Mouse (Mus musculus) brain, embryonic 14.5 days (tissue): ENCODE measurements at regions not wholly inside any gene's neighbourhood (a gene's known extent, or its start where the extent isn't known, plus 50 kb on each side); places are given as distances from the start of the nearest gene placed in this dataset.

ENCODE experiments used
- DNase-seq: peaks from one replicate; pipeline ENCODE4 v3.0.0-alpha.2; 2011; ENCODE audit warnings: low read depth
- CTCF ChIP-seq: fragments of 200-500 bp; IDR thresholded peaks from 2 replicates; pipeline ENCODE4 v1.5.1; 2012; ENCODE audit warnings: inconsistent platforms, mild to moderate bottlenecking, moderate library complexity, borderline replicate concordance; ENCODE audit not compliant: insufficient read depth, insufficient read length; ENCODE audit errors: extremely low read depth
- POLR2A ChIP-seq: fragments of 200-500 bp; IDR thresholded peaks from 2 replicates; pipeline ENCODE4 v1.6.1; 2012; ENCODE audit warnings: mild to moderate bottlenecking, inconsistent platforms, borderline replicate concordance; ENCODE audit not compliant: poor library complexity, insufficient read depth, insufficient read length, severe bottlenecking; ENCODE audit errors: extremely low read depth

DNA sequence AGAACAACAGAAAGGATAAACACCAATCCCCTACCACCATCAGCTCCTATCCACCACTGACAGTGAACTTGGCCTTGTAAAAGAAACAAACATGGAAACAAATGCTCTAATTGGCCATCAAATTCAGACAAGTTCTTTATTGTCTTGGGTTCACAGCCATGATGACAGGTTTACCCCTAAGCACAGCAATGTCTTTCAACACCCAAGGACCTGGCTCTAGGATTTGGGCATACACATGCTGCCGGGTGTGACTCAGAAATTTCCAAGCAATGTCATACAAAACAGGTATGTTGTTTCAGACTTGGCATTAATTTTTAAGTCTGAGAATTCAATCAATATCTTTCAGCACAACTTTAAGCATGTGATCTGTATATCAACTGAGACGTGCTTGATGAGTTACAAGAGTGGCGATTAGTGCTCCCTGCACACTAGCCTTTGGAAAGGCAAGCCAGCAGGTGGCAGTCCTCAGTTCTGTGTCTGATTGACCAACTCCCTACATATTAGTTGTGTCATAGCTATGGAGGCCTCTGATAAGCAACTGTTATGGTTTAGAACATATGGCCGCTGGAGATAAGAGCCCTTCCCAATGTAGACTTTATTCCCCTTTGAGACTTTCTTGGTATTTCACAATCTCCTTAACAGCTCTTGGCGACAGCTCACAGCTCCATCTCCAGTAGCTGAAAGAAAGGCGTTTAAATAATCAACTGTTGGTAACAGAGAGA is 149.2 kb upstream of the Bmp4 start:
- TF ChIP-seq CTCF (no peak), POLR2A (no peak)
- DNase-seq: no peak

DNA sequence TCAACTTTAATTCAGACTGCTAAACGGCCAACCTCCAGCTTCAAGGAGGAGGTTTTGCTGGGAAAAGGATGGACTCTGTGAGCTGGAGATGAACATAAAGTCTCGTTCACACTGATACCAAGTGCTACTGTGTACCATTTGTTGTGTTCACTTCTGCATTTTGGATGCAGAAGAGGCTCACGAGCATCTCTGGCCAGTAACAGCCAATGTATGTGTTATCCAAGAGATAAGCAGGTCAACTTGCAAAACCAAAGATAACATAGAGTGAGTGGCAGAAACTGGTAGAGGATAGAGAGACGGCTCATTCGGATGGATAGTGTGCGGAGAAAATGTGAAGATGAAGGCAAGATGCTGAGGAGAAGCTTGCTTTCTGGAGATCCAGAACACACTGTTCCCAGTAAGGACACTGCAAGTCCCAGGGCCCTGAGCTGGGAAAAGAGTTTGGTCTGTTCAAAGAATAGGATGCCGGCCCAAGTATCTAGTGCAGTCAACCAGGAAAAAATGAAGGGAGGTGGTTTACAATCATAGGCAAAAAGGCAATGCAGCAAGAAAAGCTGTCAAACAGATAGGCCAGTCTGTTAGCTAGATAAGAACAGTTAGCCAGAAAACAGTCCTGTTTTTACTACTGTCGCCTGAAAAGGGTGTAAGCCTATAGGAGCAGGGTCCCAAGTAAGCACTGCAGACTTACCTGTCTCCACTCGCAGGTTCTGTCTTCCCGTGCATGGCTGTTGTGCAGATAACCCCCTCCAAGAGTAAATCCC is 145.7 kb upstream of the Bmp4 start:
- no peak for TF ChIP-seq CTCF
- TF ChIP-seq POLR2A: no peak

DNA sequence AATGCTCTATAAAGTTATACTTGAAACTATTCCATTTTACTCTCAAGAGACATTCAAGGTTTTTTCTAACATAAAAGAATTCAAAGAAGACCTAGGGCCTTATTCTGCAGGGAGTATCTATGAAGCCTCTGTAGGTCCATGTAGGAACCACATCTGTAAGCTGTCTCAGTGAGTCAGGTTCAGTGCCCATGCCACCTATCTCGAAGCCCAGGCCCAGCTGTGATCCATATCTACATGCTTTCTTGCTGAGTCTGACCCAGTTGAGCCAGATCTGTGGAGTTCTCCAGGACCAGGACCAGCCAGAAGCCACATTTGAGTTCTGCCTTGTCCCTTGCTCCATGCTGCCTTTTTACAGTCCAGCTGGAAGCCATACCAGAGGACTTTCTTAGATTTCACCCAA is 142.2 kb upstream of the Bmp4 start:
- no peak for TF ChIP-seq POLR2A
- TF ChIP-seq CTCF: no peak

More for the DNA sequence above, 145.7 kb upstream of the Bmp4 start:
- no peak for DNase-seq

DNA sequence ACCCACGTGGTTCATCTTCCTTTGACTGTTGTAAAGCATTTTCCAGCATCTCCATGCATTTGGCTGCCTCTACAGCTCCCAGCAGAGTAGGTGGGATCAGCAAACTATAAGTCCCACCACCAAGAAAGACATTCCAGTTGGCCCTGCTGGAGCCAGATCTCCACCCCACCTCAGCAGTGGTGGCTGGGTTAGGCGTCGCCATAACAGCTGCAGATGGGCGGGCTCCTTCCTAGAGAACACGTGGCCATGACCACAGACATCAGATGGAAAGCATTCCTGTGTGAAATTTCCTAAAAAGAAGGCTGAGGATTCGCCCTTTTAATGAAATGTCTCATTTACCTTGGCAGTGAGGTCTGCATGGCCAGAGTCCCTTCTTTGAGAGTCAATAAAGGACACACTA is 140.0 kb upstream of the Bmp4 start:
- no peak for TF ChIP-seq POLR2A
- DNase-seq: no peak

More for the DNA sequence above, 142.2 kb upstream of the Bmp4 start:
- DNase-seq: no peak

DNA sequence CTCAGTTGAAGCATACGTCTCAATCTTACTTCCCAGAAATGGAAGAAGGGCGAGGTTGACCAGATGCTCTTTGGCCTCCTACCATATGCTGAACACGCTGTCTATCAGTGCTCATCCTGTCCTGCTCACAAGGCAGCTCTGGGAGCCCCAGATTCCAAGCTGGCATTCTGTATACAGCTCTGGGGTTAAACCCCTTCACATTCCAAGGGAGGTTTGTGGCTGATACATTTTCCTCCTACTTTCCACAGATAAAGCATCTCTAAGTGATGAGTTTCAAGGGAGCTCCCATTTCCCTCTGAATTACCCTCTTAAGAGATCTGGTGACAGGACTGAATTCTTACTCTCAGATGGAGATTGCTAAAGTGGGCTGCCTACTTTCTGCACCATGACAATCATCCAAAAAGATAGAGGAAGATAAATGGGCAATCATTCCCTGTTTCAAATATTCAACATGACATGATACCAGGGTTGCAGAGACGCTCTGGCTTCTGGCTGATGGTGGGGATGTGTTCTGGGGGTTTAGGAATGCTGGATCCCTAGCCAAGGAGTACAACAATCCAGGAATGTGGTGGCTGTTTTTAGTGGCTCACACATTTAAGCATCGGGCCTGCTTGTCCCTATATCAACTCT is 138.7 kb upstream of the Bmp4 start:
- TF ChIP-seq CTCF (no peak), POLR2A (no peak)
- DNase-seq: no peak

DNA sequence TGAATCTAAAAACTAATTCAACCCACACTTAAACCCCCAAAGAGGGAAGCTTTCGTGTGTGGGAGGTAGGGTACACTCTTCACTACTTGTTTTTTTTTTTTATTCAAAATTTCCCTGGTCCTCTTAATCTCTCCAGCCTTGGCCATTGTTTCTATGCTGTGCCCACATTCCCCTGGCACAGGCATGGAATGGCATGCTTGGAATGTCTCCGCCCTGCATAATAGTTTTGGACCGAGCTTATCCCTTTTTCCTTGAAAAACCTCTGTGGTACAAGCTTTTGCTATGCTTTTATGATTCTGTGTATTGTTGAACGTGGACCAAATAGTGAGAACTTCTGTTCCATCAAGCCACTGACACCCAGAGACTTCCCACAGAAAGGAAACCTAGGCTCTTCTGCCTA is 126.8 kb upstream of the Bmp4 start:
- TF ChIP-seq POLR2A (no peak), CTCF (no peak)
- peak; percentile 10 for DNase-seq

DNA sequence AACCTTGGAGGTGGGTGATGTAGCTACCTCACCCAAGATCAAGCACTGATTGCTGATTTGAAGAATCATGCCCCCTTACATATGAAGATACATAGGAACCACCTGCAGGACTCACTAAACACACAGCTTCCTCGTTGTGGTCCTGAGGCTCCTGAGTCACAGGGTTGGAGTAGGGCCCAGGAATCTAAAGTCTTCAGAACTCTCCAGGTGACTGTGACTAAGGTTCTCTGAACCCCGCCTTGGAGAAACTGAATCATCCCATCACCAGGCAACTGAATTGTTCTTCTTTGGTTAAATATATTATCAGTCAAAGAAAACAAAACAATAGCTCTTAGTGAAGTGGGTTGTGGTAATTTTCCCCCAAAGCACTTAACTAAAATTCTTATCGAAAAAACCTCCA is 125.8 kb upstream of the Bmp4 start:
- no peak for DNase-seq
- TF ChIP-seq CTCF (no peak), POLR2A (no peak)

DNA sequence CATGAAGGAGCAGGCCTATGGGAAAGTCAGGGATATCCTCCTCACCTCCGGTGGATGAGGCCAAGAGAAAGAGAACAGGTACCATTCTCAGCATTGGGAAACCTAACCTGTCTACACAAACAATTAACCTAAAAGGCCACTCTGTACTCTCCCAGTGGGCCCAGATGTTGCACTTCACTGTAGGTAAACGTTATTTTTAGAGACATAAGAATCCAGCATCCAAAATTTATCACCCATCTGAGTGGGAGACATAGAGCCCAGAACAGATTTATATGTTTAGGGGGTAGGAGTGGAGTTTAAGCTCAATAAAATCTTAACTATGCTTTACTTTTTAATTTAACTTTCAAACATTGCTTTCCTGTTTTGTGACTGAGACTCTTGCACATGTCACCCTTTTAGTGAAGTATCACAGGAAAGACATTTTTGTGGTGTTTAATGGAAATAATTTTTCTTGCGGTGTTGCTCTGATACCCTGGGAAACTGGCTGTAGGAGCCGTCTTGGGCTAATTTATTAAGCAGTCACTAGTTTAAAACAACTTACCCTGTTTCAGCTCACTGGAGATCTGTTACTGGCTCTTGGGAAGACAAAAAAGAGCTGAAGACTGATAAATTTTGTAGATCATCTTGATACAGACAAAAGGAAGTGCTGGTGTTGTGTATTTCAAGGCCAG is 123.9 kb upstream of the Bmp4 start:
- DNase-seq: no peak
- no peak for TF ChIP-seq CTCF
- TF ChIP-seq POLR2A: no peak

DNA sequence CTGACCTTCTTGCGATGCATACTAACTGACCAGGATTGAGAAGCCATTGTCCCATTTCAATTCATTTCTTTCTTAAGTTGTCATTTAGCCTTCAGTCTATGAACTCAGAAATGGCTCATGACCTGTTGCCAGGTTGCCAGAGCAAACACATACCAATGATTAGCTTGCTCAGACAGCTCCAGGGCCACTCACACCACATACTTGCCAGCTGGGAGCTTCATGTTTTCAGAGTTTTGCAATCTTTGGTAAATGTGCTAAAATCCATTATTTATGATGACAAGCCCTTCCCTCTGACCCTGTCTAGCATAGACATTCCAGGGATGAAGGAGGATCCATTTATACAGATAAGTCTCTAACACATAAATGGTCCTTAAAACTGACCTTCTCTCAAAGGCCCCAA is 121.6 kb upstream of the Bmp4 start:
- TF ChIP-seq POLR2A: no peak
- no peak for TF ChIP-seq CTCF
- no peak for DNase-seq

DNA sequence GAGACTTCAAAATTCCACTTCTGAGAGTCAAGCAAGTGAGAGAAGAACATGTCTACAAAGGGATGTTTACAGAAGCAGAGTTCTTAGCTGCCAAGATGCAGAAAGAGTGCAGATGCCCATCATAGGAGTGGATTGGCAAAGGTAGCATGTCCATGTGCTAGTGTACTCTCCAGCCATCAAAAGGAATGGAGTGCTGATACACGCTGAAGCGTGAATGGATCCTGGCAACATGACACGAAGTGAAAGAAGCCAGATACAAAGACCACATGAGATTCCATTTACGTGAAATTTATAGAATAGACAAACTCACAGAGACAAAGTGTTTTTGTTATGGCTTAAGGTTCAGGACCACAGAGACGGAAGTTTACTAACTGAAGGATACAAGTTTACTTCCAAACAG is 118.4 kb upstream of the Bmp4 start:
- TF ChIP-seq CTCF: no peak
- TF ChIP-seq POLR2A: no peak
- no peak for DNase-seq

DNA sequence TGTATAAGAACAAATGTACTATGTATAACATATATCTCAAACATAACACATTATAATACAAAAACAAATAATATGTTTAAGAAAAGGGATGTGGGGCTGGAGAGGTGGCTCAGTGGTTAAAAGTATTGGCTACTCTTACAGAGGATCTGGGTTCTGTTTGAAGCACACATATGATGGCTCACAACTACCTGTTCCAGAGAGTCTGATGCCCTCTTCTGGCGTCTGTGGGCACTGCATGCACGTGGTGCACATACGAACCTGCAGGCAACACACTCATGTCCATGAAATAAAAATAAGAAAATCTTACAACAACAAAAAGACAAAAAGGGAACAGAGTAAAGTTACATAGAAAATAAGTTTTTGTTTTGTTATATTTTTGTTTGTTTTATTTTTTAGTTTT is 114.8 kb upstream of the Bmp4 start:
- no peak for TF ChIP-seq POLR2A
- peak; percentile 17; the same call in 1 of the 2 replicates for TF ChIP-seq CTCF
- DNase-seq: no peak
